10 mouse cellular contexts compared by ENCODE assay signal in genomic region chr6:51060848-51061535, GRCm38 (mm10).
A peak's percentile ranks its signal among the peaks of the same experiment; 100 is the strongest.
DNase-seq lines count a peak whose midpoint lies in the region; ATAC-seq lines count a peak whose summit lies in the region.
"Had no signal": no experiment of that assay in that cellular context is flagged by ENCODE, and none has a peak within 500 bp of the region (broad histone marks: within the 10 kb centered on the region; RNA-seq: fewer than 3 reads in every experiment).

No protein-coding gene starts in this region.

- H3K27ac ChIP-seq in midbrain, embryonic 12.5 days (replicated peaks): peak overlapping the region; percentile 46; the same call in 1 of the 2 replicates
- no peak overlapping the region for H3K27ac ChIP-seq in midbrain, embryonic 16.5 days (ENCODE audit: low read length)
- peak overlapping the region; percentile 71 for H3K27ac ChIP-seq in forebrain, embryonic 15.5 days (replicated peaks)
- peak overlapping the region; percentile 57 for H3K27ac ChIP-seq in limb, embryonic 15.5 days
- no peak overlapping the region for H3K27ac ChIP-seq in liver, embryonic 12.5 days
- H3K27ac ChIP-seq: stomach, embryonic 15.5 days had no signal

- H3K4me1 ChIP-seq in midbrain, embryonic 12.5 days: peaks cover 39% of the 10 kb centered on the region
- H3K4me1 ChIP-seq in midbrain, embryonic 16.5 days (ENCODE audit: control insufficient read depth, insufficient read depth, low read length): peaks cover 8% of the 10 kb centered on the region; the same call in 1 of the 2 replicates
- peaks cover 44% of the 10 kb centered on the region for H3K4me1 ChIP-seq in forebrain, embryonic 15.5 days
- H3K4me1 ChIP-seq in limb, embryonic 15.5 days: peaks cover 26% of the 10 kb centered on the region
- H3K4me1 ChIP-seq in liver, embryonic 12.5 days: no peaks in the 10 kb centered on the region

- WGBS in midbrain, embryonic 12.5 days: 60% methylated on average over 17 of the region's 17 CpGs
- 54% methylated on average over 17 of the region's 17 CpGs for WGBS in midbrain, embryonic 16.5 days
- 33% methylated on average over 17 of the region's 17 CpGs for WGBS in forebrain, embryonic 15.5 days
- 28% methylated on average over 17 of the region's 17 CpGs for WGBS in limb, embryonic 15.5 days
- WGBS in liver, embryonic 12.5 days (ENCODE audit: insufficient replicate concordance): 65% methylated on average over 17 of the region's 17 CpGs

- no peaks in the 10 kb centered on the region for H3K27me3 ChIP-seq in midbrain, embryonic 12.5 days
- H3K27me3 ChIP-seq in midbrain, embryonic 16.5 days (ENCODE audit: control insufficient read depth, insufficient read depth, low read depth, low read length): no peaks in the 10 kb centered on the region
- H3K27me3 ChIP-seq in forebrain, embryonic 15.5 days: no peaks in the 10 kb centered on the region
- H3K27me3 ChIP-seq in limb, embryonic 15.5 days: no peaks in the 10 kb centered on the region
- no peaks in the 10 kb centered on the region for H3K27me3 ChIP-seq in liver, embryonic 12.5 days (replicated peaks)
- H3K27me3 ChIP-seq: stomach, embryonic 15.5 days had no signal

- ATAC-seq in CD4-positive, CD25-positive, alpha-beta regulatory T cell, adult 4 months: no peak
- no peak for ATAC-seq in midbrain, embryonic 12.5 days (ENCODE audit: low FRiP score, low read depth)
- ATAC-seq in midbrain, embryonic 16.5 days: no peak
- no peak for ATAC-seq in forebrain, embryonic 15.5 days (replicated peaks)
- ATAC-seq in limb, embryonic 15.5 days (ENCODE audit: insufficient number of reproducible peaks, low FRiP score, low TSS enrichment, low read depth): no peak
- no peak for ATAC-seq in liver, embryonic 12.5 days

- H3K4me3 ChIP-seq in midbrain, embryonic 12.5 days: no peak overlapping the region
- H3K4me3 ChIP-seq in midbrain, embryonic 16.5 days (ENCODE audit: low read depth, low read length): no peak overlapping the region
- no peak overlapping the region for H3K4me3 ChIP-seq in forebrain, embryonic 15.5 days
- no peak overlapping the region for H3K4me3 ChIP-seq in limb, embryonic 15.5 days
- H3K4me3 ChIP-seq in liver, embryonic 12.5 days: no peak overlapping the region
- H3K4me3 ChIP-seq: stomach, embryonic 15.5 days had no signal

- peak; percentile 4 for DNase-seq in CD4-positive, CD25-positive, alpha-beta regulatory T cell, adult 2 months (ENCODE audit: low read depth, low spot score)
- DNase-seq in frontal cortex, postnatal 14 days (ENCODE audit: low spot score in 2 of 2): no peak
- DNase-seq: gastrocnemius, postnatal 36 days had no signal

- H3K4me2 ChIP-seq in midbrain, embryonic 12.5 days (replicated peaks): no peak overlapping the region
- H3K4me2 ChIP-seq in midbrain, embryonic 16.5 days (ENCODE audit: low read length): no peak overlapping the region
- H3K4me2 ChIP-seq in forebrain, embryonic 15.5 days (replicated peaks): no peak overlapping the region
- no peak overlapping the region for H3K4me2 ChIP-seq in limb, embryonic 15.5 days
- H3K4me2 ChIP-seq in liver, embryonic 12.5 days: no peak overlapping the region
- H3K4me2 ChIP-seq: stomach, embryonic 15.5 days had no signal

- H3K9ac ChIP-seq in midbrain, embryonic 12.5 days (replicated peaks): no peak overlapping the region
- no peak overlapping the region for H3K9ac ChIP-seq in midbrain, embryonic 16.5 days (ENCODE audit: low read depth, low read length)
- no peak overlapping the region for H3K9ac ChIP-seq in forebrain, embryonic 15.5 days (replicated peaks)
- no peak overlapping the region for H3K9ac ChIP-seq in limb, embryonic 15.5 days
- H3K9ac ChIP-seq in liver, embryonic 12.5 days: no peak overlapping the region
- H3K9ac ChIP-seq: stomach, embryonic 15.5 days had no signal

- no peaks in the 10 kb centered on the region for H3K36me3 ChIP-seq in midbrain, embryonic 12.5 days
- no peaks in the 10 kb centered on the region for H3K36me3 ChIP-seq in midbrain, embryonic 16.5 days (ENCODE audit: control insufficient read depth, insufficient read depth, low read length)
- no peaks in the 10 kb centered on the region for H3K36me3 ChIP-seq in forebrain, embryonic 15.5 days
- H3K36me3 ChIP-seq in limb, embryonic 15.5 days: no peaks in the 10 kb centered on the region
- no peaks in the 10 kb centered on the region for H3K36me3 ChIP-seq in liver, embryonic 12.5 days
- H3K36me3 ChIP-seq: stomach, embryonic 15.5 days had no signal

- H3K9me3 ChIP-seq in midbrain, embryonic 12.5 days: no peaks in the 10 kb centered on the region
- H3K9me3 ChIP-seq in midbrain, embryonic 16.5 days (replicated peaks; ENCODE audit: control insufficient read depth, low read length, poor library complexity, severe bottlenecking): no peaks in the 10 kb centered on the region
- no peaks in the 10 kb centered on the region for H3K9me3 ChIP-seq in forebrain, embryonic 15.5 days
- H3K9me3 ChIP-seq in limb, embryonic 15.5 days: no peaks in the 10 kb centered on the region
- no peaks in the 10 kb centered on the region for H3K9me3 ChIP-seq in liver, embryonic 12.5 days (replicated peaks)
- H3K9me3 ChIP-seq: stomach, embryonic 15.5 days had no signal

Comparison
In these comparisons a context has a peak if more than half of its experiments do, and no peak if none do; other contexts are left out.
1. H3K27ac ChIP-seq: peak in midbrain, embryonic 12.5 days (single experiment), forebrain, embryonic 15.5 days (single experiment) and limb, embryonic 15.5 days (single experiment); none in midbrain, embryonic 16.5 days (single experiment) and liver, embryonic 12.5 days (single experiment).